Mouse (Mus musculus) hindbrain, embryonic 11.5 days (tissue): ENCODE measurements at regions not wholly inside any gene's neighbourhood (a gene's known extent, or its start where the extent isn't known, plus 50 kb on each side); places are given as distances from the start of the nearest gene placed in this dataset.

Experiments used
- ATAC-seq: fragments of 200-750 bp; cut with Nextera tagmentation; 2 replicates; pipeline ENCODE4 v1.8.0; 2017; ENCODE audit warnings: mild to moderate bottlenecking, moderate TSS enrichment, moderate library complexity; ENCODE audit not compliant: low FRiP score
- DNase-seq: peaks from one replicate; pipeline ENCODE4 v3.0.0-alpha.2; 2015; ENCODE audit warnings: low spot score
- H3K27ac ChIP-seq: fragments of 300-500 bp; sonication (generic); 2 replicates; pipeline ENCODE4 v1.5.1; 2014; ENCODE audit warnings: mild to moderate bottlenecking, low read depth, low read length
- H3K27me3 ChIP-seq: fragments of 300-500 bp; sonication (generic); 2 replicates; pipeline ENCODE4 v1.6.1; 2014; ENCODE audit warnings: mild to moderate bottlenecking, low read length, moderate library complexity, mixed read lengths; ENCODE audit not compliant: control insufficient read depth, insufficient read depth
- H3K36me3 ChIP-seq: fragments of 300-500 bp; sonication (generic); 2 replicates; pipeline ENCODE4 v1.6.1; 2014; ENCODE audit warnings: mild to moderate bottlenecking, low read length, moderate library complexity, mixed read lengths; ENCODE audit not compliant: control insufficient read depth, insufficient read depth
- H3K4me1 ChIP-seq: fragments of 300-500 bp; sonication (generic); replicated peaks from 2 replicates; pipeline ENCODE4 v1.6.1; 2014; ENCODE audit warnings: low read length, mixed read lengths; ENCODE audit not compliant: control insufficient read depth, insufficient read depth
- H3K4me2 ChIP-seq: fragments of 300-500 bp; sonication (generic); replicated peaks from 2 replicates; pipeline ENCODE4 v1.6.1; 2014; ENCODE audit warnings: mild to moderate bottlenecking, low read depth, low read length
- H3K4me3 ChIP-seq: fragments of 300-500 bp; sonication (generic); 2 replicates; pipeline ENCODE4 v1.5.1; 2014; ENCODE audit warnings: low read depth, low read length
- H3K9ac ChIP-seq: fragments of 300-500 bp; sonication (generic); 2 replicates; pipeline ENCODE4 v1.6.1; 2014; ENCODE audit warnings: low read depth, low read length
- H3K9me3 ChIP-seq: fragments of 300-500 bp; sonication (generic); 2 replicates; pipeline ENCODE4 v1.6.1; 2016; ENCODE audit warnings: low read length; ENCODE audit not compliant: control insufficient read depth
- WGBS: fragments of 180-500 bp; shearing (Covaris S2); extraction: QIAGEN DNeasy Blood & Tissue Kit; methylation state at CpG from one replicate; pipeline ENCODE4 v1.1.7; 2014; 5-methylcytosine and 5-hydroxymethylcytosine counted together

- no peak overlapping the region for H3K27ac ChIP-seq
These were observed 283.5 kb downstream of the Uaca start for GRCm38 (mm10) chr9:61077807-61078206.

GRCm38 (mm10) chr9:61081474-61082021 lies 287.2 kb downstream of the Uaca start:
- Histone ChIP-seq H3K9ac (no peak overlapping the region), H3K4me2 (no peak overlapping the region), H3K27me3 (no peaks in the 10 kb centered on the region; the same call in 1 of the 2 replicates), H3K9me3 (no peaks in the 10 kb centered on the region), H3K27ac (peak overlapping the region; percentile 68), H3K4me3 (no peak overlapping the region), H3K4me1 (no peaks in the 10 kb centered on the region; the same call in 1 of the 2 replicates), H3K36me3 (no peaks in the 10 kb centered on the region)
- WGBS, result 35% methylated on average over 16 of the region's 16 CpGs
- ATAC-seq, result peak; percentile 76
- DNase-seq, result peak; percentile 53

More at GRCm38 (mm10) chr9:61077807-61078206, 283.5 kb downstream of the Uaca start:
- no peak for DNase-seq
- Histone ChIP-seq H3K4me1 (no peaks in the 10 kb centered on the region; the same call in 1 of the 2 replicates), H3K27me3 (no peaks in the 10 kb centered on the region; the same call in 1 of the 2 replicates), H3K9me3 (no peaks in the 10 kb centered on the region), H3K9ac (no peak overlapping the region), H3K36me3 (no peaks in the 10 kb centered on the region), H3K4me3 (no peak overlapping the region), H3K4me2 (no peak overlapping the region)
- WGBS, result 80% methylated on average over 4 of the region's 4 CpGs
- no peak for ATAC-seq

GRCm38 (mm10) chr9:61084655-61085230 lies 287.4 kb upstream of the Tle3 start:
- 67% methylated on average over 13 of the region's 13 CpGs for WGBS

GRCm38 (mm10) chr9:61087035-61087434 lies 285.1 kb upstream of the Tle3 start:
- no peaks in the 10 kb centered on the region for H3K4me1 ChIP-seq
- ATAC-seq, result no peak
- H3K9ac ChIP-seq, result no peak overlapping the region
- 74% methylated on average over 3 of the region's 3 CpGs for WGBS
- no peak overlapping the region for H3K27ac ChIP-seq
- no peak for DNase-seq
- H3K4me2 ChIP-seq, result no peak overlapping the region
- H3K36me3 ChIP-seq, result no peaks in the 10 kb centered on the region
- H3K4me3 ChIP-seq, result no peak overlapping the region
- no peaks in the 10 kb centered on the region for H3K9me3 ChIP-seq
- H3K27me3 ChIP-seq, result no peaks in the 10 kb centered on the region

More at GRCm38 (mm10) chr9:61084655-61085230, 287.4 kb upstream of the Tle3 start:
- no peak for DNase-seq
- Histone ChIP-seq H3K36me3 (no peaks in the 10 kb centered on the region), H3K9ac (no peak overlapping the region), H3K4me2 (no peak overlapping the region), H3K27me3 (no peaks in the 10 kb centered on the region), H3K27ac (no peak overlapping the region), H3K4me1 (no peaks in the 10 kb centered on the region; the same call in 1 of the 2 replicates), H3K4me3 (no peak overlapping the region), H3K9me3 (no peaks in the 10 kb centered on the region)
- ATAC-seq, result no peak

DNA sequence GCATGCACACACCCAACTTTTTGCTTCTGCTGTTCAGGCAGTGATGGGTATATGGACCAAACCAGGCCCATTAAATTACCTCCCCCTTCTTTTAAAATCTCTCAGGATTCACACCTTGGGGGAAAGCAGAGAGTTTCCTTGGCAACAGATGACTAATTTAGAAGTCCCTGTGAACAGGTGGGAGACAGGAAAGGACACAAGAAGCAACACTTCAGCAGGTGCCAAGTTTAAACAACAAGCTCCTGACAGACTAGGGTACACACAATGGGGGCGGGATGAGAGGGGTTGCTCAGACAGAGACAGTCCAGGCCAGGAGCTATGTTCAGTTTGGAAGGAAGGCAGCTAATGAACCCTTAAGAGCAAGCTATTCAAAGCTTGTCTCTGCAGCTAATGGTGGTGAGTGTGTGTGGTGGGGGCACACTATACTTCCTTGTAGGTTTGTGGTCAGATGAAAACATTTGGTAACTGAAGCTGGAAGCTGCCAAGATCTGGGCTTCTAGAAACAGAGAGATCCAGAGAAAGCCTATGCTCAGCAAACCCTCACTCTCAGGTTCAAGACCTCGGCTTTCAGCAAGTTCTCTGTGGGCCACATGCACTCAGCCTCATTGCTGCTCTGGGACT lies 283.0 kb upstream of the Tle3 start:
- Histone ChIP-seq H3K27ac (no peak overlapping the region), H3K27me3 (no peaks in the 10 kb centered on the region), H3K36me3 (no peaks in the 10 kb centered on the region), H3K4me3 (no peak overlapping the region), H3K4me1 (no peaks in the 10 kb centered on the region), H3K9me3 (no peaks in the 10 kb centered on the region), H3K9ac (no peak overlapping the region), H3K4me2 (no peak overlapping the region)
- no peak for DNase-seq
- 94% methylated on average over 2 of the region's 2 CpGs for WGBS
- ATAC-seq, result no peak

GRCm38 (mm10) chr9:61091036-61091435 lies 281.1 kb upstream of the Tle3 start:
- no peaks in the 10 kb centered on the region for H3K27me3 ChIP-seq
- H3K4me3 ChIP-seq, result no peak overlapping the region
- no peaks in the 10 kb centered on the region for H3K4me1 ChIP-seq
- WGBS, result 85% methylated on average over 2 of the region's 2 CpGs
- DNase-seq (no peak), ATAC-seq (no peak)
- no peaks in the 10 kb centered on the region for H3K9me3 ChIP-seq
- no peak overlapping the region for H3K9ac ChIP-seq
- H3K4me2 ChIP-seq, result no peak overlapping the region
- no peak overlapping the region for H3K27ac ChIP-seq
- no peaks in the 10 kb centered on the region for H3K36me3 ChIP-seq

- no peak overlapping the region for H3K27ac ChIP-seq
- ATAC-seq (no peak), DNase-seq (no peak)
- WGBS, result 93% methylated on average over 13 of the region's 13 CpGs
- H3K36me3 ChIP-seq, result no peaks in the 10 kb centered on the region
- H3K4me1 ChIP-seq, result no peaks in the 10 kb centered on the region
- no peak overlapping the region for H3K4me2 ChIP-seq
- H3K9me3 ChIP-seq, result no peaks in the 10 kb centered on the region
- H3K27me3 ChIP-seq, result no peaks in the 10 kb centered on the region
- no peak overlapping the region for H3K9ac ChIP-seq
- no peak overlapping the region for H3K4me3 ChIP-seq
These were observed 279.2 kb upstream of the Tle3 start for GRCm38 (mm10) chr9:61092834-61093479.

GRCm38 (mm10) chr9:61095069-61095775 lies 276.9 kb upstream of the Tle3 start:
- ATAC-seq (no peak), DNase-seq (no peak)
- H3K27ac ChIP-seq, result no peak overlapping the region
- no peaks in the 10 kb centered on the region for H3K9me3 ChIP-seq
- H3K4me2 ChIP-seq, result no peak overlapping the region
- no peaks in the 10 kb centered on the region for H3K27me3 ChIP-seq
- 98% methylated on average over 2 of the region's 2 CpGs for WGBS
- H3K9ac ChIP-seq, result no peak overlapping the region
- no peak overlapping the region for H3K4me3 ChIP-seq
- no peaks in the 10 kb centered on the region for H3K4me1 ChIP-seq
- H3K36me3 ChIP-seq, result no peaks in the 10 kb centered on the region
